Mouse (Mus musculus) spleen, adult 2 months (tissue): ENCODE measurements around the gene Hsd17b14.

ENCODE experiments used
- CTCF ChIP-seq: fragments of 200-500 bp; IDR thresholded peaks from 2 replicates; pipeline ENCODE4 v1.5.1; 2011; ENCODE audit warnings: mild to moderate bottlenecking, inconsistent platforms; ENCODE audit not compliant: insufficient read depth, insufficient read length, insufficient replicate concordance; ENCODE audit errors: extremely low read depth
- POLR2A ChIP-seq: fragments of 200-500 bp; IDR thresholded peaks from 2 replicates; pipeline ENCODE4 v1.6.1; 2011; ENCODE audit warnings: low read depth, low read length, inconsistent platforms

GRCm38 (mm10) chr7:45609511-45609910 is 54.8 kb downstream of the Hsd17b14 start:
- TF ChIP-seq POLR2A (no peak), CTCF (no peak)
